Mouse (Mus musculus) midbrain, embryonic 15.5 days (tissue): Measurements from ENCODE around the gene Rtn4r. TPM values are rescaled to one million over a fixed set of nuclear protein-coding genes. Genes with fewer than 3 reads are reported as not detected.
"Not testable (repeated sequence)": the region's sequence is repeated elsewhere in the genome, so short reads cannot be mapped to it uniquely, and the experiment has no call there.

Experiments
- ATAC-seq: fragments of 200-750 bp; cut with Nextera tagmentation; replicated peaks from 2 replicates; pipeline ENCODE4 v1.8.0; 2017; ENCODE audit warnings: moderate TSS enrichment
- H3K27ac ChIP-seq: fragments of 300-500 bp; sonication (generic); 2 replicates; pipeline ENCODE4 v1.5.1; 2015; ENCODE audit warnings: mild to moderate bottlenecking, inconsistent platforms
- H3K27me3 ChIP-seq: fragments of 300-500 bp; sonication (generic); replicated peaks from 2 replicates; pipeline ENCODE4 v1.6.1; 2015; ENCODE audit warnings: inconsistent platforms
- H3K36me3 ChIP-seq: fragments of 300-500 bp; sonication (generic); replicated peaks from 2 replicates; pipeline ENCODE4 v1.6.1; 2015; ENCODE audit warnings: inconsistent platforms
- H3K4me1 ChIP-seq: fragments of 300-500 bp; sonication (generic); 2 replicates; pipeline ENCODE4 v1.6.1; 2015; ENCODE audit warnings: inconsistent platforms
- H3K4me2 ChIP-seq: fragments of 300-500 bp; sonication (generic); 2 replicates; pipeline ENCODE4 v1.6.1; 2015; ENCODE audit warnings: inconsistent platforms, mild to moderate bottlenecking, moderate library complexity
- H3K4me3 ChIP-seq: fragments of 300-500 bp; sonication (generic); 2 replicates; pipeline ENCODE4 v1.5.1; 2015; ENCODE audit warnings: mild to moderate bottlenecking, inconsistent platforms
- H3K9ac ChIP-seq: fragments of 300-500 bp; sonication (generic); 2 replicates; pipeline ENCODE4 v1.6.1; 2015; ENCODE audit warnings: mild to moderate bottlenecking, inconsistent platforms
- H3K9me3 ChIP-seq: fragments of 300-500 bp; sonication (generic); 2 replicates; pipeline ENCODE4 v1.6.1; 2016; ENCODE audit warnings: inconsistent platforms
- WGBS: fragments of 180-500 bp; shearing (Covaris S2); methylation state at CpG from one replicate; pipeline ENCODE4 v1.1.7; 2015; ENCODE audit warnings: mixed read lengths; 5-methylcytosine and 5-hydroxymethylcytosine counted together
- polyA plus RNA-seq: library from polyadenylated mRNA; unstranded; fragments of >200 nt; fragmentation: Nextera tagmentation; extraction: Ambion mirVana; gene quantifications from 2 replicates; pipeline ENCODE4 v1.2.1, GENCODE M21; 2015

Gene Rtn4r
- polyA plus RNA-seq, 1 experiment from 2014 or later = 25.0 TPM

DNA sequence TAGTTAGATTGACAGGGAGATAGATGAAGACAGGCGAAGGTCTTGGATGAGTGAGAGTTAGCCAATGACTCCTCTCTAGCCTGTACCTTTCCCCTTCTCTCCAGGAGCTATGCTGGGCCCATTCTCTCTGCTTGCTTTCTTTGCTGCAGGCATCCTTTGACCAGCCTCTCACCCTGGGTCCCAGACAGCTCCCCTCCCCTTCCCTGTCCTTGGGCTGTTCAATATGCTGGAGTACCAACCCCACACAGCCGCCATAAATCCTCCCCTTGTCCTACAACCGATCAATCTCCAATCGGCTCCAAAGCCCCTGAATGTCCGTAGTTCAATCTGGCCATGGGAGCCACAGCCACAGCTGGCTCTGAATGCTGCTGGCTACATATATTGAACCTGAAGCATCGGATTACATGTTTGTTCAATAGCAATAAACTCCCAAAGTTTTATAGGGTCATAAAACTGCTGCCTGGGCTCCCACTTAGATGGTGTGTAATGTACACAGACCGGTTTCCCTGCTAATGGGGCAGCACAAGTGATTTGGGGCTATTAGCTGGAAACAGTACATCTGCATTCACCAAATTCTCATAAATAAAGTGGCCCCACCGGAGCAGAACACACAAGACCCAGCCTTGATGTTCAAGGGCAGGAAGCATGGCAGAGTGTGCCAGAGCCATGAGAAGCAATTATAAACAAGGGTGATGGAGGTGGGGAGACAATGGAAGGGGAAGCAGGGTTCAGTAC lies 58.4 kb downstream of the Rtn4r start:
- no peaks in the 10 kb centered on the region for H3K4me1 ChIP-seq
- H3K9me3 ChIP-seq = no peaks in the 10 kb centered on the region
- no peak overlapping the region for H3K4me3 ChIP-seq
- 85% methylated on average over 8 of the region's 8 CpGs for WGBS
- no peak overlapping the region for H3K27ac ChIP-seq
- no peak overlapping the region for H3K9ac ChIP-seq
- H3K27me3 ChIP-seq = no peaks in the 10 kb centered on the region
- H3K36me3 ChIP-seq = no peaks in the 10 kb centered on the region
- no peak overlapping the region for H3K4me2 ChIP-seq
- no peak for ATAC-seq

DNA sequence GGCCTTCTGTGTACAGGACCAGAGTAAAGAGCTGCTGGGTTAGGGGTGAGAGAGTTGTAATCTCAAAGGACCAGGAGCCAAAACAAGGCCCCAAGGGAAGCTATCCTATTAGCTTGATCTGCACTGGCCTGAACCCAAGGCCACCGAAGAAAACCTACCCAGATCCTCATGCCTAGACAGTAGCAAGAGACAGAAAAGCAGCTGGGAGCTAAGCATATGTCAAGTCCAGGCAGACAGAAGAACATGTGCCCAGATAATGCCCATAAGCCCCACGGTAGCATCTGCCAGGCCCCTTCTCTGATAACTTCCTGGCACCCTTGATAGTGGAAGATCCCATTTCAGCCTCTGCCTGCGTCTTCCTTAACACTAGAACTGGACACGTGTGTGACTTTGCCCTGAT lies 59.4 kb downstream of the Rtn4r start:
- no peak for ATAC-seq
- 86% methylated on average over 4 of the region's 4 CpGs for whole genome bisulfite sequencing
- H3K9me3 ChIP-seq = no peaks in the 10 kb centered on the region

DNA sequence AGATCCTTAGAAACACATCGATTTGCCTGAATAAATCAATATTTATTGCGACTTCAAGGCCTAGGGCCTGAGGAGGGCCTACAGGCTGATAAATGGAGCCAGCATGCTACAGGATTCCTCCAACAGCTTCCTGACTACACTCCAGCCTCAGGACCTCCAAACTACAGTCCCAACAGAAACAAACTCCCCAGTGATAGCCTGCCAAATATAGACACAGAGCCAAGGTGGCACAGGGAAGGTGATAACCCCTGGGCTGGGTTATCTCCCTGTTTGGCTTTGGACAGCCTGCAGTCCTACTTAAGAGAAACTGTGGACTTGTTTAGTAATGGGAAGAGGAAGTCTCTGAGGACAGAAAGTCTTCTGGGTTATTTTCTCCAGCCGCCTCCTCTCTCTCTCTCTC lies 59.8 kb downstream of the Rtn4r start:
- WGBS = 92% methylated on average over 3 of the region's 3 CpGs
- ATAC-seq = no peak
- H3K27me3 ChIP-seq = no peaks in the 10 kb centered on the region

More for the DNA sequence above, 59.4 kb downstream of the Rtn4r start:
- Histone ChIP-seq H3K4me3 (no peak overlapping the region), H3K4me1 (no peaks in the 10 kb centered on the region), H3K4me2 (no peak overlapping the region), H3K9ac (no peak overlapping the region), H3K27ac (no peak overlapping the region), H3K36me3 (no peaks in the 10 kb centered on the region), H3K27me3 (no peaks in the 10 kb centered on the region)

DNA sequence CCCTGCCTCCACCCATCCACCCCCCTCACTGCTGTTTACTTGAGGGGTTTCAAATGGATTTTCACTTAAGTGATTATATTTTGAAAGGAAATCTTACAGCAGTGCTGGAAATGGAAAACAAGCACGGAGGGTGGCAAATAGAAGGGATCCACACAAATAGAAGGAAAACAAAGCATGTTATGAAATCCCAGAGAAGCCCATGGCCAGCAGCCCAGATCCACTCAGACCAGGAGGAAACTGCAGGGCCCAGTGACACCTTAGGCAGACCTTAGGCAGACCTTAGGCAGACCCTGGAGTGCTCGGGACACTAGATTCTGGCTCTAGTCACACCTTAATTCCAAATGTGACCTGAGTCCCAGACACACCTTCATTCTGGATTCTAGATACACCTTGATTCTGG lies 63.6 kb downstream of the Rtn4r start:
- peaks cover 14% of the 10 kb centered on the region for H3K4me1 ChIP-seq
- no peaks in the 10 kb centered on the region for H3K27me3 ChIP-seq
- H3K4me3 ChIP-seq = no peak overlapping the region
- H3K27ac ChIP-seq = no peak overlapping the region
- H3K4me2 ChIP-seq = no peak overlapping the region
- H3K9ac ChIP-seq = no peak overlapping the region
- ATAC-seq = no peak
- no peaks in the 10 kb centered on the region for H3K36me3 ChIP-seq
- H3K9me3 ChIP-seq = no peaks in the 10 kb centered on the region
- 77% methylated on average over 2 of the region's 2 CpGs for WGBS

More for the DNA sequence above, 59.8 kb downstream of the Rtn4r start:
- Histone ChIP-seq H3K9ac (no peak overlapping the region), H3K9me3 (no peaks in the 10 kb centered on the region), H3K4me3 (no peak overlapping the region), H3K4me2 (no peak overlapping the region), H3K36me3 (no peaks in the 10 kb centered on the region), H3K27ac (no peak overlapping the region), H3K4me1 (no peaks in the 10 kb centered on the region)

- H3K4me1 ChIP-seq = peaks cover 27% of the 10 kb centered on the region
- no peak overlapping the region for H3K27ac ChIP-seq
- no peak overlapping the region for H3K4me3 ChIP-seq
- ATAC-seq = peak; percentile 15; the same call in 1 of the 2 replicates
- H3K9me3 ChIP-seq = no peaks in the 10 kb centered on the region
- no peak overlapping the region for H3K4me2 ChIP-seq
- no peak overlapping the region for H3K9ac ChIP-seq
- 60% methylated on average over 15 of the region's 15 CpGs for WGBS
- no peaks in the 10 kb centered on the region for H3K36me3 ChIP-seq
- H3K27me3 ChIP-seq = no peaks in the 10 kb centered on the region
Measured at GRCm38 (mm10) chr16:18194208-18194985, 67.0 kb downstream of the Rtn4r start.

DNA sequence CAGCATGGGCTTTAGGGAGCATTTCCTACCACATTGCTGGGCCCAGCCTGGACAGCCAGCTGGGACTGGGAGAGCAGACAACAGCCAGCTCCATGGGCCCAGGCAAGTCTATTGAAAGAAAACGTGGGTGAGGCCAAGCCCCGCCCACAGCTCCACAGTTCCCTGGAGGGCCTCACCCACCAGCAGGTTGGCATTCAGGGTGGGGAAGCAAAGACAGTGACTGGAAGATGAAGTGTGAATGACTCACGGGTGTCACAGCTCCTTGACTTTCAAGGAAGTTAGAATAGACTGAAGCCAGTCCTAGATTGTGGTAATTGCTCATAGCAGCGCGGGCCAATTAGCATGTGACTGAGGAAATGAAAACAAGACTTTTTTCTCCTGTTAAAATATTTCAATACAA lies 67.6 kb downstream of the Rtn4r start:
- peaks cover 27% of the 10 kb centered on the region for H3K4me1 ChIP-seq
- no peak overlapping the region for H3K4me2 ChIP-seq
- no peak overlapping the region for H3K4me3 ChIP-seq
- no peak overlapping the region for H3K27ac ChIP-seq
- H3K9ac ChIP-seq = no peak overlapping the region
- no peaks in the 10 kb centered on the region for H3K27me3 ChIP-seq
- no peaks in the 10 kb centered on the region for H3K36me3 ChIP-seq
- H3K9me3 ChIP-seq = no peaks in the 10 kb centered on the region
- WGBS = 53% methylated on average over 5 of the region's 5 CpGs
- no peak for ATAC-seq

- peaks cover 27% of the 10 kb centered on the region for H3K4me1 ChIP-seq
- H3K4me2 ChIP-seq, H3K9ac ChIP-seq, H3K9me3 ChIP-seq, H3K27ac ChIP-seq, H3K4me3 ChIP-seq, ATAC-seq, H3K27me3 ChIP-seq, H3K36me3 ChIP-seq: not testable (repeated sequence)
- WGBS = 39% methylated on average over 3 of the region's 3 CpGs
Measured at GRCm38 (mm10) chr16:18195561-18195960, 68.1 kb downstream of the Rtn4r start.

GRCm38 (mm10) chr16:18197881-18198280 lies 70.4 kb downstream of the Rtn4r start:
- no peaks in the 10 kb centered on the region for H3K9me3 ChIP-seq
- no peaks in the 10 kb centered on the region for H3K36me3 ChIP-seq
- H3K4me3 ChIP-seq = no peak overlapping the region
- 80% methylated on average over 6 of the region's 6 CpGs for WGBS
- H3K9ac ChIP-seq = no peak overlapping the region
- no peak for ATAC-seq
- no peak overlapping the region for H3K4me2 ChIP-seq
- 0 out of 2 replicates have a peak overlapping the region, but pooled peaks have one; percentile 13 for H3K27ac ChIP-seq
- peaks cover 27% of the 10 kb centered on the region for H3K4me1 ChIP-seq
- H3K27me3 ChIP-seq = no peaks in the 10 kb centered on the region

GRCm38 (mm10) chr16:18198365-18199098 lies 71.1 kb downstream of the Rtn4r start:
- peak overlapping the region; percentile 58 for H3K27ac ChIP-seq
- no peak overlapping the region for H3K4me2 ChIP-seq
- no peaks in the 10 kb centered on the region for H3K36me3 ChIP-seq
- H3K4me1 ChIP-seq = peaks cover 27% of the 10 kb centered on the region
- H3K9me3 ChIP-seq = no peaks in the 10 kb centered on the region
- H3K9ac ChIP-seq = no peak overlapping the region
- no peak overlapping the region for H3K4me3 ChIP-seq
- WGBS = 48% methylated on average over 10 of the region's 10 CpGs
- ATAC-seq = peak; percentile 49; the same call in 1 of the 2 replicates
- no peaks in the 10 kb centered on the region for H3K27me3 ChIP-seq

GRCm38 (mm10) chr16:18200062-18200461 lies 72.6 kb downstream of the Rtn4r start:
- WGBS = 81% methylated on average over 2 of the region's 2 CpGs
- H3K4me1 ChIP-seq = peaks cover 15% of the 10 kb centered on the region

GRCm38 (mm10) chr16:18201620-18202019 lies 74.2 kb downstream of the Rtn4r start:
- WGBS = 31% methylated on average over 1 of the region's 1 CpGs
- no peaks in the 10 kb centered on the region for H3K9me3 ChIP-seq
- no peak overlapping the region for H3K9ac ChIP-seq
- no peak overlapping the region for H3K27ac ChIP-seq
- H3K4me2 ChIP-seq = no peak overlapping the region
- ATAC-seq = no peak
- peaks cover 13% of the 10 kb centered on the region for H3K4me1 ChIP-seq
- no peak overlapping the region for H3K4me3 ChIP-seq
- 0 out of 2 replicates have a peak, but pooled peaks cover 2% of the 10 kb centered on the region for H3K27me3 ChIP-seq
- no peaks in the 10 kb centered on the region for H3K36me3 ChIP-seq

More at GRCm38 (mm10) chr16:18200062-18200461, 72.6 kb downstream of the Rtn4r start:
- Histone ChIP-seq H3K4me3 (no peak overlapping the region), H3K36me3 (no peaks in the 10 kb centered on the region), H3K27ac (no peak overlapping the region), H3K9me3 (no peaks in the 10 kb centered on the region), H3K4me2 (no peak overlapping the region), H3K27me3 (no peaks in the 10 kb centered on the region), H3K9ac (no peak overlapping the region)
- ATAC-seq = no peak
